ENCODE assay signal across 22 mouse cellular contexts in genomic region chr13:23893269-23893593, GRCm38 (mm10). TPM values are rescaled to one million over a fixed set of nuclear protein-coding genes. Genes with fewer than 3 reads are reported as not detected.
DNase-seq lines count a peak whose midpoint lies in the region; ATAC-seq and TF ChIP-seq lines count a peak whose summit lies in the region.
"Had no signal": no experiment of that assay in that cellular context is flagged by ENCODE, and none has a peak within 500 bp of the region (broad histone marks: within the 10 kb centered on the region; RNA-seq: fewer than 3 reads in every experiment).

No protein-coding gene starts in this region.

- no peak overlapping the region for H3K27ac ChIP-seq in liver, postnatal 0 days (ENCODE audit: low read depth)
- H3K27ac ChIP-seq in liver, embryonic 12.5 days, result no peak overlapping the region
- H3K27ac ChIP-seq in forebrain, postnatal 0 days (ENCODE audit: low read depth, low read length), result no peak overlapping the region
- no peak overlapping the region for H3K27ac ChIP-seq in midbrain, embryonic 11.5 days (ENCODE audit: low read depth, low read length)
- H3K27ac ChIP-seq: embryonic facial prominence, embryonic 15.5 days had no signal

- H3K4me2 ChIP-seq in liver, postnatal 0 days (ENCODE audit: low read depth, low read length), result no peak overlapping the region
- no peak overlapping the region for H3K4me2 ChIP-seq in liver, embryonic 12.5 days
- H3K4me2 ChIP-seq in forebrain, postnatal 0 days (ENCODE audit: low read depth), result no peak overlapping the region
- no peak overlapping the region for H3K4me2 ChIP-seq in midbrain, embryonic 11.5 days
- H3K4me2 ChIP-seq: embryonic facial prominence, embryonic 15.5 days had no signal

- no peaks in the 10 kb centered on the region for H3K27me3 ChIP-seq in liver, postnatal 0 days (ENCODE audit: insufficient read depth, low read length)
- no peaks in the 10 kb centered on the region for H3K27me3 ChIP-seq in liver, embryonic 12.5 days (replicated peaks)
- H3K27me3 ChIP-seq in forebrain, postnatal 0 days (ENCODE audit: insufficient read depth, low read length), result no peaks in the 10 kb centered on the region
- no peaks in the 10 kb centered on the region for H3K27me3 ChIP-seq in midbrain, embryonic 11.5 days (ENCODE audit: control insufficient read depth, insufficient read depth, low read length)
- H3K27me3 ChIP-seq: embryonic facial prominence, embryonic 15.5 days had no signal

- no peak overlapping the region for H3K9ac ChIP-seq in liver, postnatal 0 days (replicated peaks)
- H3K9ac ChIP-seq in liver, embryonic 12.5 days, result no peak overlapping the region
- H3K9ac ChIP-seq in forebrain, postnatal 0 days, result no peak overlapping the region
- no peak overlapping the region for H3K9ac ChIP-seq in midbrain, embryonic 11.5 days (ENCODE audit: low read length)
- H3K9ac ChIP-seq: embryonic facial prominence, embryonic 15.5 days had no signal

- no peaks in the 10 kb centered on the region for H3K36me3 ChIP-seq in liver, postnatal 0 days (replicated peaks; ENCODE audit: insufficient read depth, low read length)
- no peaks in the 10 kb centered on the region for H3K36me3 ChIP-seq in liver, embryonic 12.5 days
- H3K36me3 ChIP-seq in forebrain, postnatal 0 days (ENCODE audit: insufficient read depth), result no peaks in the 10 kb centered on the region
- H3K36me3 ChIP-seq in midbrain, embryonic 11.5 days (ENCODE audit: control insufficient read depth, insufficient read depth, low read length), result no peaks in the 10 kb centered on the region
- H3K36me3 ChIP-seq: embryonic facial prominence, embryonic 15.5 days had no signal

- intact Hi-C loops in left cerebral cortex, postnatal 25 days (cut with DNase I), result no loop called here

- no peaks in the 10 kb centered on the region; the same call in 1 of the 2 replicates for H3K4me1 ChIP-seq in liver, postnatal 0 days (ENCODE audit: insufficient read depth)
- 0 out of 2 replicates have a peak, but pooled peaks cover 9% of the 10 kb centered on the region for H3K4me1 ChIP-seq in liver, embryonic 12.5 days
- no peaks in the 10 kb centered on the region for H3K4me1 ChIP-seq in forebrain, postnatal 0 days (ENCODE audit: insufficient read depth)
- H3K4me1 ChIP-seq in midbrain, embryonic 11.5 days (ENCODE audit: control insufficient read depth, insufficient read depth, low read length), result peaks cover 10% of the 10 kb centered on the region
- H3K4me1 ChIP-seq: embryonic facial prominence, embryonic 15.5 days had no signal

- no peak for DNase-seq in liver, postnatal 0 days
- peak; percentile 5 for DNase-seq in forebrain, postnatal 0 days
- DNase-seq in midbrain, embryonic 11.5 days (ENCODE audit: low spot score, missing footprints), result peak; percentile 95
- no peak for DNase-seq in urinary bladder, postnatal 4 days (ENCODE audit: low spot score in 2 of 2)
- DNase-seq in left cerebral cortex, postnatal 25 days (ENCODE audit: low spot score in 2 of 2), result no peak
- no peak for DNase-seq in urinary bladder, adult 2 months (ENCODE audit: low spot score)
- no peak for DNase-seq in left cerebral cortex, adult 8-10 months (ENCODE audit: low spot score in 2 of 2)
- DNase-seq: B cell, adult 2 months; cerebellum, adult 2 months; heart, adult 11 months; heart, postnatal 10 days; kidney, adult 18-20 months; liver; lung, postnatal 14 days; right cerebral cortex, adult 18-20 months; thymus, adult 18-20 months had no signal

- H3K9me3 ChIP-seq in liver, postnatal 0 days (ENCODE audit: low read length), result no peaks in the 10 kb centered on the region
- H3K9me3 ChIP-seq in liver, embryonic 12.5 days (replicated peaks), result no peaks in the 10 kb centered on the region
- H3K9me3 ChIP-seq in forebrain, postnatal 0 days (ENCODE audit: low read length), result no peaks in the 10 kb centered on the region
- H3K9me3 ChIP-seq in midbrain, embryonic 11.5 days (ENCODE audit: control insufficient read depth, low read length), result no peaks in the 10 kb centered on the region
- H3K9me3 ChIP-seq: embryonic facial prominence, embryonic 15.5 days had no signal

- ATAC-seq in liver, postnatal 0 days, result no peak
- ATAC-seq in liver, embryonic 12.5 days, result no peak
- ATAC-seq in forebrain, postnatal 0 days, result peak; percentile 81
- ATAC-seq in midbrain, embryonic 11.5 days (ENCODE audit: low FRiP score), result peak; percentile 95

- WGBS in liver, postnatal 0 days (ENCODE audit: insufficient replicate concordance), result 56% methylated on average over 4 of the region's 4 CpGs
- WGBS in liver, embryonic 12.5 days (ENCODE audit: insufficient replicate concordance), result 19% methylated on average over 4 of the region's 4 CpGs
- 13% methylated on average over 4 of the region's 4 CpGs for WGBS in forebrain, postnatal 0 days
- 15% methylated on average over 4 of the region's 4 CpGs for WGBS in midbrain, embryonic 11.5 days

- TF ChIP-seq EP300 in liver, postnatal 0 days (IDR thresholded peaks at IDR 0.05; ENCODE audit: low read depth), result peak; percentile 50; the same call in 1 of the 2 replicates

- TF ChIP-seq CTCF in liver, postnatal 0 days (IDR thresholded peaks at IDR 0.05; ENCODE audit: low read depth), result no peak
- no peak for TF ChIP-seq CTCF in forebrain, postnatal 0 days (IDR thresholded peaks at IDR 0.05; ENCODE audit: low read depth)

- no peak overlapping the region for H3K4me3 ChIP-seq in liver, postnatal 0 days (ENCODE audit: low read depth, low read length)
- no peak overlapping the region for H3K4me3 ChIP-seq in liver, embryonic 12.5 days
- no peak overlapping the region for H3K4me3 ChIP-seq in forebrain, postnatal 0 days (ENCODE audit: low read depth, low read length)
- H3K4me3 ChIP-seq in midbrain, embryonic 11.5 days (ENCODE audit: low read depth, low read length), result no peak overlapping the region
- H3K4me3 ChIP-seq: embryonic facial prominence, embryonic 15.5 days; myocyte had no signal

RNA-seq across cellular contexts. Expression of gene Slc17a4, which starts 21.6 kb away (rescaled TPM):
- polyA plus RNA-seq in liver, postnatal 0 days (2015; fragmentation: Nextera tagmentation; extraction: Ambion mirVana), result 1.1 and 2.0 TPM in 2 replicates
- 0.06 TPM in 1 of 2 replicates, not detected in the other for polyA plus RNA-seq in liver, embryonic 12.5 days (2016; fragmentation: Nextera tagmentation; extraction: Ambion mirVana)
- total RNA-seq in forebrain, postnatal 0 days (2014; rRNA removed), result not detected in 2 replicates
- polyA plus RNA-seq in forebrain, postnatal 0 days (2015; fragmentation: Nextera tagmentation; extraction: Ambion mirVana), result not detected in 2 replicates
- polyA plus RNA-seq in midbrain, embryonic 11.5 days (2014; fragmentation: Nextera tagmentation; extraction: Ambion mirVana), result not detected in 2 replicates
- total RNA-seq in left cerebral cortex, postnatal 25 days (2021), result not detected
- polyA plus RNA-seq in urinary bladder, adult 2 months (2012; rRNA removed), result 0.04 and 0.06 TPM in 2 replicates
- not detected for total RNA-seq in left cerebral cortex, adult 8-10 months (2022)
- total RNA-seq: ES-E14; heart, postnatal 10 days; left cerebral cortex, adult 18-20 months had no signal
- polyA plus RNA-seq: cerebellum, adult 2 months; embryonic facial prominence, embryonic 15.5 days had no signal

RNA-seq across cellular contexts. Expression of gene Slc17a1, which starts 25.7 kb away (rescaled TPM):
- polyA plus RNA-seq in liver, postnatal 0 days (2015; fragmentation: Nextera tagmentation; extraction: Ambion mirVana), result 1.0 and 1.2 TPM in 2 replicates
- polyA plus RNA-seq in liver, embryonic 12.5 days (2016; fragmentation: Nextera tagmentation; extraction: Ambion mirVana), result not detected in 2 replicates
- total RNA-seq in forebrain, postnatal 0 days (2014; rRNA removed), result 0.15 TPM in 1 of 2 replicates, not detected in the other
- not detected in 2 replicates for polyA plus RNA-seq in forebrain, postnatal 0 days (2015; fragmentation: Nextera tagmentation; extraction: Ambion mirVana)
- polyA plus RNA-seq in midbrain, embryonic 11.5 days (2014; fragmentation: Nextera tagmentation; extraction: Ambion mirVana), result 0.08 TPM in 1 of 2 replicates, not detected in the other
- total RNA-seq in left cerebral cortex, postnatal 25 days (2021), result not detected
- polyA plus RNA-seq in urinary bladder, adult 2 months (2012; rRNA removed), result not detected in 2 replicates
- total RNA-seq in left cerebral cortex, adult 8-10 months (2022), result not detected
- total RNA-seq: ES-E14; heart, postnatal 10 days; left cerebral cortex, adult 18-20 months had no signal
- polyA plus RNA-seq: cerebellum, adult 2 months; embryonic facial prominence, embryonic 15.5 days; large intestine, adult 2 months; myocyte had no signal

RNA-seq across cellular contexts. Expression of gene Hist1h2ba, which starts 40.7 kb away (rescaled TPM):
- not detected in 2 replicates for polyA plus RNA-seq in liver, postnatal 0 days (2015; fragmentation: Nextera tagmentation; extraction: Ambion mirVana)
- not detected in 2 replicates for polyA plus RNA-seq in liver, embryonic 12.5 days (2016; fragmentation: Nextera tagmentation; extraction: Ambion mirVana)
- total RNA-seq in forebrain, postnatal 0 days (2014; rRNA removed), result not detected in 2 replicates
- not detected in 2 replicates for polyA plus RNA-seq in forebrain, postnatal 0 days (2015; fragmentation: Nextera tagmentation; extraction: Ambion mirVana)
- not detected in 2 replicates for polyA plus RNA-seq in midbrain, embryonic 11.5 days (2014; fragmentation: Nextera tagmentation; extraction: Ambion mirVana)
- total RNA-seq in left cerebral cortex, postnatal 25 days (2021), result not detected
- not detected in 2 replicates for polyA plus RNA-seq in urinary bladder, adult 2 months (2012; rRNA removed)
- total RNA-seq in left cerebral cortex, adult 8-10 months (2022), result not detected
- total RNA-seq: heart, postnatal 10 days; left cerebral cortex, adult 18-20 months had no signal
- polyA plus RNA-seq: cerebellum, adult 2 months; embryonic facial prominence, embryonic 15.5 days; large intestine, adult 2 months; myocyte had no signal

RNA-seq across cellular contexts. Expression of gene Hist1h2aa, which starts 41.0 kb away (rescaled TPM):
- not detected in 2 replicates for polyA plus RNA-seq in liver, postnatal 0 days (2015; fragmentation: Nextera tagmentation; extraction: Ambion mirVana)
- not detected in 2 replicates for polyA plus RNA-seq in liver, embryonic 12.5 days (2016; fragmentation: Nextera tagmentation; extraction: Ambion mirVana)
- total RNA-seq in forebrain, postnatal 0 days (2014; rRNA removed), result not detected in 2 replicates
- not detected in 2 replicates for polyA plus RNA-seq in forebrain, postnatal 0 days (2015; fragmentation: Nextera tagmentation; extraction: Ambion mirVana)
- polyA plus RNA-seq in midbrain, embryonic 11.5 days (2014; fragmentation: Nextera tagmentation; extraction: Ambion mirVana), result not detected in 2 replicates
- total RNA-seq in left cerebral cortex, postnatal 25 days (2021), result not detected
- polyA plus RNA-seq in urinary bladder, adult 2 months (2012; rRNA removed), result not detected in 2 replicates
- total RNA-seq in left cerebral cortex, adult 8-10 months (2022), result not detected
- total RNA-seq: heart, postnatal 10 days; left cerebral cortex, adult 18-20 months had no signal
- polyA plus RNA-seq: cerebellum, adult 2 months; embryonic facial prominence, embryonic 15.5 days; large intestine, adult 2 months; myocyte had no signal

RNA-seq across cellular contexts. Expression of gene Slc17a3, which starts 54.0 kb away (rescaled TPM):
- polyA plus RNA-seq in liver, postnatal 0 days (2015; fragmentation: Nextera tagmentation; extraction: Ambion mirVana), result 4.8 and 6.0 TPM in 2 replicates
- 0.72 and 0.79 TPM in 2 replicates for polyA plus RNA-seq in liver, embryonic 12.5 days (2016; fragmentation: Nextera tagmentation; extraction: Ambion mirVana)
- total RNA-seq in forebrain, postnatal 0 days (2014; rRNA removed), result 0.10 TPM in 1 of 2 replicates, not detected in the other
- polyA plus RNA-seq in forebrain, postnatal 0 days (2015; fragmentation: Nextera tagmentation; extraction: Ambion mirVana), result not detected in 2 replicates
- polyA plus RNA-seq in midbrain, embryonic 11.5 days (2014; fragmentation: Nextera tagmentation; extraction: Ambion mirVana), result not detected in 2 replicates
- under 1 TPM; 0.11 to 0.16 TPM for total RNA-seq in left cerebral cortex, postnatal 25 days (2021)
- not detected in 2 replicates for polyA plus RNA-seq in urinary bladder, adult 2 months (2012; rRNA removed)
- under 1 TPM in 1 of 4 experiments, not detected in 3; 0.25 TPM for total RNA-seq in left cerebral cortex, adult 8-10 months (2022)
- total RNA-seq: ES-E14; heart, postnatal 10 days; left cerebral cortex, adult 18-20 months had no signal
- polyA plus RNA-seq: embryonic facial prominence, embryonic 15.5 days; large intestine, adult 2 months; myocyte had no signal

Comparison
In these comparisons a context has a peak if more than half of its experiments do, and no peak if none do; other contexts are left out.
1. ATAC-seq: peak in forebrain, postnatal 0 days (single experiment) and midbrain, embryonic 11.5 days (single experiment); none in liver, postnatal 0 days (single experiment) and liver, embryonic 12.5 days (single experiment).
2. DNase-seq: peak in forebrain, postnatal 0 days (single experiment) and midbrain, embryonic 11.5 days (single experiment); none in liver, postnatal 0 days (single experiment), urinary bladder, postnatal 4 days (0 of 2), left cerebral cortex, postnatal 25 days (0 of 2), urinary bladder, adult 2 months (single experiment) and left cerebral cortex, adult 8-10 months (0 of 2).